Mouse (Mus musculus) neural tube, embryonic 12.5 days (tissue): ENCODE measurements around the gene Btg2. TPM values are rescaled to one million over a fixed set of nuclear protein-coding genes. Genes with fewer than 3 reads are reported as not detected.

Experiments used
- ATAC-seq: fragments of 200-750 bp; cut with Nextera tagmentation; 2 replicates; pipeline ENCODE4 v1.8.0; 2017; ENCODE audit warnings: low read depth, mild to moderate bottlenecking, moderate TSS enrichment, moderate library complexity; ENCODE audit not compliant: low FRiP score
- H3K27ac ChIP-seq: fragments of 300-500 bp; sonication (generic); 2 replicates; pipeline ENCODE4 v1.5.1; 2016
- H3K27me3 ChIP-seq: fragments of 300-500 bp; sonication (generic); replicated peaks from 2 replicates; pipeline ENCODE4 v1.6.1; 2016; ENCODE audit warnings: mild to moderate bottlenecking
- H3K36me3 ChIP-seq: fragments of 300-500 bp; sonication (generic); 2 replicates; pipeline ENCODE4 v1.6.1; 2016; ENCODE audit warnings: mild to moderate bottlenecking
- H3K4me1 ChIP-seq: fragments of 300-500 bp; sonication (generic); 2 replicates; pipeline ENCODE4 v1.6.1; 2016
- H3K4me2 ChIP-seq: fragments of 300-500 bp; sonication (generic); replicated peaks from 2 replicates; pipeline ENCODE4 v1.6.1; 2016; ENCODE audit warnings: mild to moderate bottlenecking
- H3K4me3 ChIP-seq: fragments of 300-500 bp; sonication (generic); 2 replicates; pipeline ENCODE4 v1.5.1; 2016
- H3K9ac ChIP-seq: fragments of 300-500 bp; sonication (generic); 2 replicates; pipeline ENCODE4 v1.6.1; 2016; ENCODE audit warnings: mild to moderate bottlenecking
- H3K9me3 ChIP-seq: fragments of 300-500 bp; sonication (generic); 2 replicates; pipeline ENCODE4 v1.6.1; 2016; ENCODE audit warnings: mild to moderate bottlenecking
- WGBS: fragments of 180-500 bp; shearing (Covaris S2); methylation state at CpG from one replicate; pipeline ENCODE4 v1.1.7; 2016; 5-methylcytosine and 5-hydroxymethylcytosine counted together
- polyA plus RNA-seq: library from polyadenylated mRNA; unstranded; fragments of >200 nt; fragmentation: Nextera tagmentation; extraction: Ambion mirVana; gene quantifications from 2 replicates; pipeline ENCODE4 v1.2.1, GENCODE M21; 2016

Gene Btg2
- polyA plus RNA-seq, 1 experiment from 2014 or later, result 120 TPM

- H3K4me1 ChIP-seq, result peaks cover 83% of the 10 kb centered on the region
- no peak overlapping the region for H3K4me3 ChIP-seq
- 5% methylated on average over 11 of the region's 11 CpGs for WGBS
- no peaks in the 10 kb centered on the region for H3K27me3 ChIP-seq
- H3K36me3 ChIP-seq, result no peaks in the 10 kb centered on the region
- peak overlapping the region; percentile 95 for H3K27ac ChIP-seq
- no peaks in the 10 kb centered on the region for H3K9me3 ChIP-seq
- peak overlapping the region; percentile 70 for H3K4me2 ChIP-seq
- peak overlapping the region; percentile 40; the same call in 1 of the 2 replicates for H3K9ac ChIP-seq
- ATAC-seq, result peak; percentile 66
Observed at GRCm38 (mm10) chr1:134062411-134063085, 16.4 kb downstream of the Btg2 start.

GRCm38 (mm10) chr1:134061915-134062314 lies 17.0 kb downstream of the Btg2 start:
- no peaks in the 10 kb centered on the region for H3K36me3 ChIP-seq
- ATAC-seq, result no peak
- H3K4me1 ChIP-seq, result peaks cover 77% of the 10 kb centered on the region
- H3K27ac ChIP-seq, result peak overlapping the region; percentile 95
- H3K4me2 ChIP-seq, result peak overlapping the region; percentile 70
- no peaks in the 10 kb centered on the region for H3K9me3 ChIP-seq
- WGBS, result 36% methylated on average over 3 of the region's 3 CpGs
- H3K27me3 ChIP-seq, result no peaks in the 10 kb centered on the region
- H3K4me3 ChIP-seq, result no peak overlapping the region
- 0 out of 2 replicates have a peak overlapping the region, but pooled peaks have one; percentile 54 for H3K9ac ChIP-seq

DNA sequence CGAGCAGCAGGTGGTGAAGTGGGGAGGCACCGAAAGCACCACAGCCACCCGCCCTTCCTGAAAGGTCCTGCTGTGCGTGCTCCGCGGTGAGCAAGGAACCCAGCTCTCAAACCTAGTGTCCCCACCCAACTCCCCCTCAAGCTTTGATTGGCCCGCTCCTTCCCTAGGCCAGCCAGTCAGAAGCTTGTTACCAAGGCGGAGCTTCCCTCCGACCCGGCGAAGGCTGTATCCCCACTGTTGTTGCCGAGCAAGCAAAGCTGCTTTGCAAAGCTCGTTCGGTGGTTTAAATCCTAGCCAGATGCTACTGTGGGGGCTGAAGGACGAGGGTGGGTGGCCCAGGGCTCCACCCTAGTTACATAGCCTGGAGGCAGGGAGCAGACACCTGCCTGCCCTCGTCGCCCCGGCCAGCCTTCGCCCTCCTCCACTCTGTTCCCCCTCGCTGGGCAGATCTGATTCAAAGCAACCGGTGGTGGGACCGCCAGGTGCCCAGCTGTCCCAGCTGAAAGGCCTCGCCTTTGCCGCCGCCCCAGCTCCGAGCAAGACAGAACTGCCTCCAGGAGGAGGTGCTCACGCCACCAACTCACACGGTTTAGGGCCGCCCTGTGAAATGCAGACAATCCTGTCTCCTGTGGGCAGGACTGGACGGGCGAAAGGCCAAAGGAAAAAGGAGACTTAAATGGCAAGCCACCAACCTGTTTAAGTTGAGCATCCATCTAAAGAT lies 17.9 kb downstream of the Btg2 start:
- Histone ChIP-seq H3K4me1 (peaks cover 68% of the 10 kb centered on the region), H3K4me3 (peak overlapping the region; percentile 28), H3K9ac (peak overlapping the region; percentile 54), H3K27me3 (no peaks in the 10 kb centered on the region), H3K9me3 (no peaks in the 10 kb centered on the region), H3K36me3 (no peaks in the 10 kb centered on the region), H3K27ac (peak overlapping the region; percentile 95), H3K4me2 (peak overlapping the region; percentile 70)
- 1% methylated on average over 31 of the region's 31 CpGs for WGBS
- ATAC-seq, result peak; percentile 67

DNA sequence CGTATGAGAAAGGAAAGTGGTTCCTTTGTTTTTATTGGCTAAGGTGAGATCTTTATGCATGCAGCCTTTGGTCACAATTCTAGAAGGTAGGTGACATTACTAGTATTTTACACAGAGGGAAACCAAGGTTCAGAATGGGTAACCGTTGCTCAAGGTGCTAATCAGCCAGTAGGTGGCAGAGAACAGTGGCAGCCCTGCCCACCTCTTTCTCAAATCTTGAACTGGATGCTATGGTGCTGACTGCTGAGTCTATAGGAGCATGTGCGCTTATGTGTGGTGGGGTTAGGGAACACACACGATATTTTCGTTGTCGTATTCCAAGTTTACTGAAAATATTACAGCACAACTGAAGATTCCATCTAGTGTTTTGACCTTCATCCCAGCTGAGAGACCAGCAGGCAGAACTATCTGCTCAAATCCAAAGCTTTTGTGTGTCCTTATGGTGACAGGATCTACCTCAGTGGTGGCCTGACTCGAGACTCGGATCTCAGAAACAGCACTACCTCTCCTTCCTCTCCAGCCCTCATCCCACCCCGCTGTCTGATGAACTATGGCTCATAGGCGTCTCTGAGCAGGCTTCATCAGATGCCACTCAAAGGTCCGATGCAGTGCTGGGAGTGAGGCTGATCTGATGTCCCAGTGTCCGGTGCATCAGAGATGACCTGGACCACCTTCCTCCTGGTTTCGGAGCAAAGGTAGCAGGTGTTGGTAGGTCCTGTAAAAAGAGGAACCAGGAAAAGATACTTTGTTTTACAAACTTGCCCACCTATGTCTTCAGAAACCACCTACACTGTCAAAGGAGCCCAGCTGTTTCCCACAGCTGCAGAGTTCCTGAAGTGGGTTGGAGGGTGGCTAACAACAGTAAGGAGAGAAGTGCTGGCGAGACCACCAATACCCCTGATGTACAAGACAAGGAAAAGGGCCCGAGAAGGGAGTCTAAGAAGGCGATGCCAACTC lies 18.9 kb downstream of the Btg2 start:
- H3K27me3 ChIP-seq, result no peaks in the 10 kb centered on the region
- H3K9ac ChIP-seq, result no peak overlapping the region; the same call in 1 of the 2 replicates
- H3K4me2 ChIP-seq, result peak overlapping the region; percentile 70
- ATAC-seq, result no peak
- WGBS, result 78% methylated on average over 16 of the region's 16 CpGs
- no peaks in the 10 kb centered on the region for H3K36me3 ChIP-seq
- H3K4me1 ChIP-seq, result peaks cover 59% of the 10 kb centered on the region
- H3K4me3 ChIP-seq, result peak overlapping the region; percentile 28; the same call in 1 of the 2 replicates
- H3K27ac ChIP-seq, result peak overlapping the region; percentile 95
- H3K9me3 ChIP-seq, result no peaks in the 10 kb centered on the region

- no peak overlapping the region for H3K4me3 ChIP-seq
- no peak overlapping the region for H3K27ac ChIP-seq
- no peak overlapping the region for H3K9ac ChIP-seq
- 77% methylated on average over 6 of the region's 6 CpGs for WGBS
- no peak overlapping the region for H3K4me2 ChIP-seq
- H3K4me1 ChIP-seq, result peaks cover 50% of the 10 kb centered on the region
- no peaks in the 10 kb centered on the region for H3K27me3 ChIP-seq
- no peak for ATAC-seq
- H3K9me3 ChIP-seq, result no peaks in the 10 kb centered on the region
- no peaks in the 10 kb centered on the region for H3K36me3 ChIP-seq
Observed at GRCm38 (mm10) chr1:134058870-134059269, 20.1 kb downstream of the Btg2 start.

DNA sequence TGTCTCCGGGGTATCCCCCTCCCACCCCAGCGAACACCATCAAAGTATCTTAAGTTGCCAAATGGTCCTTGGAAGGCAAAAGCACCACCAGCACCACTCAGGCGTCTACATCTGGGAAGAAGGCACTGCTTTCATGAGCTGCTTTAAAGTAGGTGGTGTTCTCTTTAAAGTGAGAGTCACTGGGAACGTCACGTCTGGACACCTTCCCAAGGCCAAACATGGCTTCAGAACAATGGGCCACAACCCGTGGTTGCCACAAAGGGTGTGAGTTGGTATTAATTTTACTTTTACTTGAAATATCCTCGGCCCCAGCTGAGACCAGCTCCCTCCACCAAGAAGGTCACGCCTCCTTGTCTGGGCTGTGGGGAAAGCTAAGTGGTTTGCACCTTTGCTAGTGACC lies 21.2 kb downstream of the Btg2 start:
- no peak for ATAC-seq
- WGBS, result 79% methylated on average over 8 of the region's 8 CpGs
- Histone ChIP-seq H3K36me3 (no peaks in the 10 kb centered on the region), H3K4me1 (peaks cover 38% of the 10 kb centered on the region), H3K4me3 (no peak overlapping the region), H3K27me3 (no peaks in the 10 kb centered on the region), H3K27ac (no peak overlapping the region), H3K9ac (no peak overlapping the region), H3K9me3 (no peaks in the 10 kb centered on the region), H3K4me2 (no peak overlapping the region)

- no peak overlapping the region for H3K4me2 ChIP-seq
- ATAC-seq, result no peak
- no peak overlapping the region for H3K9ac ChIP-seq
- H3K27ac ChIP-seq, result no peak overlapping the region
- H3K9me3 ChIP-seq, result no peaks in the 10 kb centered on the region
- no peak overlapping the region for H3K4me3 ChIP-seq
- no peaks in the 10 kb centered on the region for H3K27me3 ChIP-seq
- H3K36me3 ChIP-seq, result no peaks in the 10 kb centered on the region
- 74% methylated on average over 4 of the region's 4 CpGs for WGBS
- peaks cover 24% of the 10 kb centered on the region for H3K4me1 ChIP-seq
Observed at GRCm38 (mm10) chr1:134056285-134056684, 22.6 kb downstream of the Btg2 start.

- WGBS, result 84% methylated on average over 9 of the region's 9 CpGs
- Histone ChIP-seq H3K9ac (no peak overlapping the region), H3K9me3 (no peaks in the 10 kb centered on the region), H3K4me3 (no peak overlapping the region), H3K36me3 (no peaks in the 10 kb centered on the region), H3K4me2 (no peak overlapping the region), H3K27me3 (no peaks in the 10 kb centered on the region), H3K4me1 (peaks cover 19% of the 10 kb centered on the region), H3K27ac (no peak overlapping the region)
- ATAC-seq, result no peak
Observed at GRCm38 (mm10) chr1:134055666-134056245, 23.2 kb downstream of the Btg2 start.

DNA sequence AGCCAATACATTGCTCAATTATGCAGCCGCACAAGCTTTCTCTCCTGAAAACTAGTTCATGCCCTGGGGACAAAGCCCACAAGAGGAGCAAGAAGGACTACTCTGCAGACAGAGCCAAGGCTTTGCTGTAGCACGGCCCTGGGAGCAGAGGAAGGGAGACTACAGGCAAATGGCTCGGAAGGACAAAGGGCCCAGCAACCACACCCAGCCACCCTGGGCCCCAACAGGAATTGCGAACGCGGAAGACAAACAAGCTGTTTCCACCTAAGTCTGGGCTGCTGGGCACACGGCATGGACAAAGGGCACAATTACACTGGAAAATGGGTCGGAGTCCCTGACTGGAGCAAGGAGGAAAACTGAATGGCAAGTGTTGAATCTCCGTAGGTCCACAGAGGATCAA lies 23.9 kb downstream of the Btg2 start:
- H3K9ac ChIP-seq, result no peak overlapping the region
- no peak overlapping the region for H3K27ac ChIP-seq
- H3K9me3 ChIP-seq, result no peaks in the 10 kb centered on the region
- no peak for ATAC-seq
- WGBS, result 66% methylated on average over 9 of the region's 9 CpGs
- H3K4me1 ChIP-seq, result peaks cover 12% of the 10 kb centered on the region
- no peak overlapping the region for H3K4me3 ChIP-seq
- H3K27me3 ChIP-seq, result no peaks in the 10 kb centered on the region
- H3K36me3 ChIP-seq, result no peaks in the 10 kb centered on the region
- no peak overlapping the region for H3K4me2 ChIP-seq

DNA sequence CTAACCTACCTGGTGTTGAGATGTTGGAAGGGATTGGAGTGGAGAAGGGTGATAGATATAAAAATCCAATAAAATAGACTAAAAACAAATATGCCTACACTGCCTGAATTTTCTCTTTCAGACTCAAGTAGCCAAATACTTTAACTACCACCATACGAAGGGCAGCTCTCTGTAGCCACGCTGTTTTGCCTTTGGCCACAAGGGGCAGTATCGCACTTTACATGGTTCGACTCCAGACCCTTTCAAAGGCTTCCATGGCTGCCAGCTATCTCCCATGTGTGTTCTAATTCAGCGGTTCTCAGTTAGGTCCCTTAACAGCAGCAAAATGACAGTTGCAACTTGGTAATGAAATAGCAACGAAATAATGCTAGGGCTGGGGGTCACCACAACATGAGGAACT lies 25.7 kb downstream of the Btg2 start:
- Histone ChIP-seq H3K9ac (no peak overlapping the region), H3K4me2 (no peak overlapping the region), H3K27me3 (0 out of 2 replicates have a peak, but pooled peaks cover 4% of the 10 kb centered on the region), H3K4me3 (no peak overlapping the region), H3K27ac (no peak overlapping the region), H3K4me1 (peaks cover 7% of the 10 kb centered on the region; the same call in 1 of the 2 replicates), H3K9me3 (no peaks in the 10 kb centered on the region), H3K36me3 (no peaks in the 10 kb centered on the region)
- ATAC-seq, result 0 out of 2 replicates have a peak, but pooled peaks have one; percentile 29
- 7% methylated on average over 6 of the region's 6 CpGs for WGBS

DNA sequence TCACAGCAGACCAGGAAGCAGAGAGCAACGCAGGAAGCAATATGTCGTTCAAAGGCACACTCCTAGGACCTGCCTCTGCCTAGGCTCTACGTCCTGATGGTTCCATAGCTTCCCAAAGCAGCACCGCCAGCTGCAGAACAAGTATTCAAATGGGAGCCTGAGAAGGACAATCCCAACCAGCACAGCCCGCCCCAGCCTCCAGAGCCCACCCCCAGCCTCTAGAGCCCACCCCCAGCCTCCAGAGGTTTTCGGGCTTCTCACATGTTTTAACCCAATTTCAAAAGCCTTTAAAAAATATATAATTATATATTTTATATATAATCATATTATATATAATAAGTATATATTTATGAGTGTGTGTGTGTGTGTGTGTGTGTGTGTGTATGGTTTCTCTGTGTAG lies 29.4 kb downstream of the Btg2 start:
- ATAC-seq, result no peak
- no peaks in the 10 kb centered on the region for H3K36me3 ChIP-seq
- 72% methylated on average over 6 of the region's 6 CpGs for WGBS

More for the DNA sequence above, 29.4 kb downstream of the Btg2 start:
- H3K27me3 ChIP-seq, result 0 out of 2 replicates have a peak, but pooled peaks cover 4% of the 10 kb centered on the region
- H3K9me3 ChIP-seq, result no peaks in the 10 kb centered on the region
- no peak overlapping the region for H3K4me2 ChIP-seq
- no peak overlapping the region for H3K4me3 ChIP-seq
- no peak overlapping the region for H3K9ac ChIP-seq
- H3K27ac ChIP-seq, result no peak overlapping the region
- peaks cover 3% of the 10 kb centered on the region for H3K4me1 ChIP-seq
